Mouse (Mus musculus) adipocyte (in vitro differentiated cells): ENCODE measurements around the gene B9d2.
A peak's percentile ranks its signal among the peaks of the same experiment; 100 is the strongest.

Source experiments
- DNase-seq: peaks from one replicate; pipeline ENCODE4 v3.0.0-alpha.2; 2016; ENCODE audit warnings: low spot score

Gene B9d2

DNA sequence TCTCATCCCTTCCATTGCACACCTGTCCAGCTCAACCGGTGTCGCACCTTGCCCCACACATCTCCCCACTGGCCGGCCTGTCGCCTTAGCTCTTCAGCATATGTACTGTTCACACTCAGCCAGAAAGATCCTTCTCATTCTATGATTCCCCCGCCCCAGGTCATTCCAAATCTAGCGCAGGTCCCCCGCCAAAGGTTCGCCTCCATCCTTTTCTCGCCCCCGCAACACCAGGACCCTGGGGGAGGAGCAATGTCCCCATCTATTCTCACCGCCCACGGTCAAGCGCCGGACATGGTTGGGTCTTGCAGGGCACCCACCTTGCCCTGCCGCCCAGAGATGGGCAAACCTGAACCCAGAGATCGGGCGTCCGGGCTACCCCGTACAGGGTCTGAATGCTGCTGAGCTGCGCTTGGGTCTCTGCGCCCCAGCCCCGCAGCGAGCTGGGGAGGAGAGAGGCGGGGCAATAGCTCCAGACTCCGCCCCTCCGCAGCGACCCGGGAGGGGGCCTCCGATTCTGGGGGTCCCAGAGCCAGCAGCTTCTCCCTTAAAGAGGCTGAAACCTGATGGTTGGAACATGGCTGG is 5.8 kb upstream of the B9d2 start, which contains the start of gene Tmem91:
TSS of gene Tmem91 (minus strand) at position 448 of the 582 bp plus-strand sequence.
- no peak for DNase-seq

DNA sequence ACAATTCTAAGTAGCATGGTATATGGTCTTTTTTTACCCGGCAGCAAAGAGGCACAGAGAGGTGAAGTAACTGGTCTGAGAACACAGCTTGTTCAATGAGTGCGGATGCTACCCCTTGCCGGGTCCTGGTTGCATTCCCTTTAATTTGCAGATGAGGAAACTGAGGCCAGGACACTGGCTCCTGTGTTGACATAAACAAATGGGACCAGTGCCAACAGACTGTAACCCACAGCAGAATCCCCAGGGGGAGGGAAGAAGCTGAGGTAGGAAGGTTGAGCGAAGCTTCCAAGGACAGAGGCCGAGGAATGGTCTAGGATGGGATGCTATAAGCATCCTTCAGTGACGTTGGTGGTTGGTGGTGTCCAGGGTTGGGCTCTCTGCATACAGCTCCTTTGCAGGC is 5.2 kb upstream of the B9d2 start:
- DNase-seq = no peak

DNA sequence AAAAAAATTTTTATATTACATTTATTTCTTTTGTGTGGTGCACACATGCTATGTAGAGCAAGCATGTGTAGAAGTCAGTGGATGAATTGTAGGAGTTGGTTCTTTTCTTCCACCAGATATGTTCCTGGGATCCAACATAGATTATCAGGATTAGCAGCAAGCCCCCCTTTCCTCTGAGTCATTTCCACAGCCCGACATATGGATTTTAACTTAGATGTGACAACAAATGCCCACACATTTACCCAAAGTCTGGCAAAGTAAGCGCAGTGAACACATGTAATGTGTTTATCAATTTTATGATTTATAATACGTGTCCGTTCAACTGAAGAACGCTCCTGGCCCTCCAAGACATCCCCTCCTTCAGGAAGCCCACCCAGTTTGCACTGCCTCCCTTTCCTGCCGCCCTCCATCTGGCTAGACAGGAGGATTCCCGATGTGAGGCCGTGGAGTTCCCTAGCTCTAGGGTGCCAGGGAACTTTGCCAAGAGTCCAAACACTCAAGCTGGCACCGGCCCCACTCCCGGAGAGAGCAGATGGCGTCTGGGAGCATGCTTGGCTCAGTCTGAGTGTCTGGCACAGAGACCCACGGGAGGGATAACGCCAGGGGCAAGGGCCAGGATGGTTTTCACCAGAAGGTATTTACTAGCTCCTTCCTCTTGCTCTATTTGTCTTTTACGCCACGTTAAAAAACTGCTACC is 4.3 kb upstream of the B9d2 start:
- peak; percentile 89 for DNase-seq

DNA sequence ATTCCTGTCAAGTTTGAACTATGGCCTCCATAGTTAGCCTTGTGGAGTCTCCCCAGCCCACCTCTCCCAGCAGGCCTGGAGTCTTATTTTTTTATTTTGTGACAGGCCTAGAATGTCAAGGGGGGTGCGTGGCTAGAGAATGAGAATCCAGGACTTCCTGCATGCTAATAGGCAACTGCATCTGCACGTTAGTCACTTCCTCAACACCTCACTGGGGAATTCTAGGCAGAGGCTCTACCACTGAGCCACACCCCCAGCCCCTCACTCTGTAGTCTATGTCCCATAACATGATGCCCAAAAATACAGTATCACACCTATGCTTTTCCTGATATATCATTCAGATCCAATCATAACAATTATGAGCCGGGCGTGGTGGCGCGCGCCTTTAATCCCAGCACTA is 3.6 kb upstream of the B9d2 start:
- no peak for DNase-seq

DNA sequence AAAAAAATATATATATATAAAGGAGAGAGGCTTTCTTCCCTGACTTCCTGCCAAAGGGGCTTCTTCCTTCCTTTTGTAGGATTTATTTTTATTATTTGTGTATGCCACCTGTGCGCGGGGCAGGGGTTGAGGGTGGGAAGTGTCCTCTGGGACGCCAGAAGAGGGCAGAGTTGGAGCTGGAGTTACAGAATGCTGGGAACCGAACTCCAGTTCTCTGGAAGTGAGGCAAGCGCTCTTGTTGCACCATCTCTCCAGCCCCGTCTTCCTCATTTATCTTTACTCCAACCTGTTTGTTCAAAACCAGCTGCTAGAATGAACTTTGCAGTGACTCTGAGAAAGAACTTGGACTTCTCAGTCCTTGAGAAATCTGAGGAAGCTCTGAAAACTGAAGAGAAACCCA is 609 bp upstream of the B9d2 start:
- DNase-seq = peak; percentile 47

DNA sequence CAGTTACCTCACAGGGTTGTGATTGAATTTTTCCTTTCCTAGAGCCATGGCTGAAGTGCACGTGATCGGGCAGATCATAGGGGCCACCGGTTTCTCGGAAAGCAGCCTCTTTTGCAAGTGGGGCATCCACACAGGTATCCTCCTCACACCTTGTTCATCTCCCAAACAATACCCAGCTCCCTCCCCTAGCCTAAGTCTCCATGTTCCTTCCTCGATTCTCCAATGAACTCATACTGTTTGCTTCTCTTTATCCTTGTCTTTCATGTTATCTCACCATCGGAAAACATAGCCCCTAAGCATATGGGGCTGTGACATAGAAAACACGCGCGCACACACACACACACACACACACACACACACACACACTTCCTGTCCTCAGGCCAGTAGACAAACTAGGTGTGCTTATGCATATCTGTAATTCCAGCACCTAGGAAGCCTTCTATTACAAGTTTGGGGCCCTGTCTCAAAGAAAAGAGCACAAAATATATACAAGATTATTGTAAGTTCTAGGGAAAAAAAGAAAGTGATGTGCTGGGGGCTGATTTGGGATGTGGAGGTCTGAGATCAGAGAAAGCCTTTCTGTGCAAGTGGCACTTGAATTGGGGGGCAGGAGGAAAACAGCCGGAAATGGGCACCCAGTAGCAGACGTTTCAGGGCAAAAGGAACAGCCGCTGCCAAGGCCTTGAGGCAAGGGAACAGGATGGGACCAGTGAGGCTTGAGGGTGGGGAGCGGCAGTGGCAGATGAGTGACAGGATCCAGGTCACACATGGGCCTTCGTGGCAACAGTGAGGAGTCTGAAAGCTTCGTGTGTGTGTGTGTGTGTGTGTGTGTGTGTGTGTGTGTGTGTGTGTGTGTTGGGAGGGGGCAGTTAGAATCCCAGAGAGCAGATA is 1.0 kb downstream of the B9d2 start:
- no peak for DNase-seq

DNA sequence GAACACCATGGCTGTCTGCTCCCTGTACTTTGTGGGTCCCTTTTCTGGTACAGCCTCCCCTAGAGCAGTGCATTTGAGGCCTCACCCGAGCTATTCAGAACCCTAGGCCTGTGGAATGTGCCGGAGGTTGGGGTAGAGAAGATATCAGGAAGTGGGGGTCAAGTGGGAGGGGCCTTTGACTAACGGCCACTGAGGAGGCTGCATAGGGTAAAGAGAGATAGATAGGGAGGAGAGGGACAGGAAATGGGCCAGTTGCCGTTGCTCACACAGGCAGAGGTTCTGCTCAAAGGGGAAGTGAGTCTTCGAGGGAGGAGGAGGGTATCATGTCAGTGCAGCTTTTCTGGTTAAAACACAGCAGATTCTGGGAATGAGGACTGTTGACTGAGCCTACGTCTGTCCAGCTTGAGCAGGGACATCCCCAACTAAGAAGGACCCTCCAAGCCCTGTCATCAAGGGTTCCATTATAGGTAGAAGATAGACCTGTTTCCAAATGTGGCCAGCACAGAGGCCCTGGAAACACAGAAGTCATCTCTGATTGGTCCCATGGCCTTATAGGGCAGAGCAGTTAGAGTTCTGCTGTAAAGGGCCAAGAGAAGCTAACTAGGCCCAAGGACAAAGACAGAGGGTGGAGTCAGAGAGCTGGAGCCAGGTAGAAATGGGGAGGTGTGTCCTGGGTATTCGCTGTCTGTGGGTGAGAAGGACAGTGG is 3.0 kb downstream of the B9d2 start:
- DNase-seq = no peak

DNA sequence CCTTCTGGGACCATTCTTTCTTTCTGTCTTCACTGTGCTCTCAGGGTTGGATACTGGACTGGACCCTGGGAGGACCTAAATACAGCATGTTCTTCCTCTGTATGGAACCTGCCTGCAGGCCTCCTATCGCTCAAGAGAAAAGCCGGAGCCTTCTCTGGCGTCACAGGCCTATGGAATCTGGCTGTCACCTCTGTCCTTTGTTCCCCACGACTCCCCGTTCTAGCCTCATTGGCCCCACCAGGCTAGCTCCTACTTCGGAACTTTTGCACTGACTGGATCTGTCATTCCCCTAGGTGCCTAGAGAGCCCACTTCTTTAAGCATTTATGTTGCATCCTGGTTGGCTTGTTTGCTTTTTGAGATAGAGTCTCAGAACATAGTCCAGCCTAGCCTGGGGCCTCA is 4.1 kb downstream of the B9d2 start:
- DNase-seq = no peak

DNA sequence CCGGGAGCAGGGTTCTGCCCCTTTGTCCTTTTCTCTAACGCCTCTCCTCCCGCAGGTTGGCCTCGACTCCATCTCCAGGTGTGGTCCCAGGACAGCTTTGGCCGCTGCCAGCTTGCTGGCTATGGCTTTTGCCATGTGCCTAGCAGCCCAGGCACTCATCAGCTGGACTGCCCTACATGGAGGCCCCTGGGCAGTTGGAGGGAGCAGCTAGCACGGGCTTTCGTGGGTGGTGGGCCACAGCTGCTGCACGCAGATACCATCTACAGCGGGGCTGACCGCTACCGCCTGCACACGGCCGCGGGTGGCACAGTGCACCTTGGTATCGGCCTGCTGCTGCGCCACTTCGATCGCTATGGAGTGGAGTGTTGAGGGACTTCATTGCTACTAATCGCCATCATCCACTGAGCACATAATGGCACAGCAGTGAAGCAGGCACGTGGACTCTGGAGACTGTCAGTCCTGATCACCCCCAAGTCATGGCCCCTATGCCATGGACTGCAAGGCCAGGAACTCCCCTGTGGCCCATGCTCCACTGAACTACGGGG is 5.4 kb downstream of the B9d2 start:
- DNase-seq = no peak

DNA sequence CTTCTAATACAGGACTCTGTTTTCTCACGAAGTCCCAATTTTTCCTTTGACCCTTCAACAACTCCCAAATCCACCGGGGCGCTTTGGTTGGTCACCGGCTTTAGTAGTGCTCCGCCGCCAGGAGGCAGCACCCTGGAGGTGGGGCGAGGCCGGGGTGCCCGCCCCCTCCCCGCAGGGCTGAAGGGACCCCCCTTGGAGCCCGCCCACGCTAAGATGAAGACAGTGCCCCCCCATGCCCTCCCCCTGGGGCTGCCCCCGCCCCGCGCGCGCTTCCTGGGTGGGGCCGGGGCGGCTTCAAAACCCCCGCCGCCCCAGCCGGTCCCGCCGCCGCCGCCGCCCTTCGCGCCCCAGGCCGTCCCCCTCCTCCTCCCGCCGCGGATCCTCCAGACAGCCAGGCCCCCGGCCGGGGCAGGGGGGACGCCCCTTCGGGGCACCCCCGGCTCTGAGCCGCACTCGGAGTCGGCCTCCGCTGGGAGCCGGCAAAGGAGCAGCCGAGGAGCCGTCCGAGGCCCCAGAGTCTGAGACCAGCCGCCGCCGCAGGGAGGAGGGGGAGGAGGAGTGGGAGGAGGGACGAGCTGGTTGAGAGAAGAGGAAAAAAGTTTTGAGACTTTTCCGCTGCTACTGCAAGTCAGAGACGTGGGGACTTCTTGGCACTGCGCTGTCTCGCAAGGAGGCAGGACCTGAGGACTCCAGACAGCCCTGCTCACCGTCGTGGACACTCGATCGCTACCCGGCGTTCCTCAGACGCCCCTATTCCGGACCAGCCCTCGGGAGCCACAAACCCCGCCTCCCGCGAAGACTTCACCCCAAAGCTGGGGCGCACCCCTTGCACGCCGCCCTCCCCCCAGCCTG is 6.3 kb downstream of the B9d2 start, which contains the start of gene Tgfb1:
TSS of gene Tgfb1 (plus strand) at position 323 of the 852 bp plus-strand sequence.
- DNase-seq = peak; percentile 64

DNA sequence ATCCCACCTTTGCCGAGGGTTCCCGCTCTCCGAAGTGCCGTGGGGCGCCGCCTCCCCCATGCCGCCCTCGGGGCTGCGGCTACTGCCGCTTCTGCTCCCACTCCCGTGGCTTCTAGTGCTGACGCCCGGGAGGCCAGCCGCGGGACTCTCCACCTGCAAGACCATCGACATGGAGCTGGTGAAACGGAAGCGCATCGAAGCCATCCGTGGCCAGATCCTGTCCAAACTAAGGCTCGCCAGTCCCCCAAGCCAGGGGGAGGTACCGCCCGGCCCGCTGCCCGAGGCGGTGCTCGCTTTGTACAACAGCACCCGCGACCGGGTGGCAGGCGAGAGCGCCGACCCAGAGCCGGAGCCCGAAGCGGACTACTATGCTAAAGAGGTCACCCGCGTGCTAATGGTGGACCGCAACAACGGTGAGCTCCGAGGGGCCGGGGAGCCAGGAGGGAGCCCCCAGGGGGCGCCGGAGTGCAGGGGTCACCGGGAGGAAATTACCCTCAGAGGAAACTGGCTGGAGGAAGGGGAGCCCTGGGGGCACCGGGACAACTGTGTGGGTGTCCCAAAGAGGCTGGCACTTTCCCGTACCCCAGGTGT is 7.3 kb downstream of the B9d2 start:
- peak; percentile 14 for DNase-seq

DNA sequence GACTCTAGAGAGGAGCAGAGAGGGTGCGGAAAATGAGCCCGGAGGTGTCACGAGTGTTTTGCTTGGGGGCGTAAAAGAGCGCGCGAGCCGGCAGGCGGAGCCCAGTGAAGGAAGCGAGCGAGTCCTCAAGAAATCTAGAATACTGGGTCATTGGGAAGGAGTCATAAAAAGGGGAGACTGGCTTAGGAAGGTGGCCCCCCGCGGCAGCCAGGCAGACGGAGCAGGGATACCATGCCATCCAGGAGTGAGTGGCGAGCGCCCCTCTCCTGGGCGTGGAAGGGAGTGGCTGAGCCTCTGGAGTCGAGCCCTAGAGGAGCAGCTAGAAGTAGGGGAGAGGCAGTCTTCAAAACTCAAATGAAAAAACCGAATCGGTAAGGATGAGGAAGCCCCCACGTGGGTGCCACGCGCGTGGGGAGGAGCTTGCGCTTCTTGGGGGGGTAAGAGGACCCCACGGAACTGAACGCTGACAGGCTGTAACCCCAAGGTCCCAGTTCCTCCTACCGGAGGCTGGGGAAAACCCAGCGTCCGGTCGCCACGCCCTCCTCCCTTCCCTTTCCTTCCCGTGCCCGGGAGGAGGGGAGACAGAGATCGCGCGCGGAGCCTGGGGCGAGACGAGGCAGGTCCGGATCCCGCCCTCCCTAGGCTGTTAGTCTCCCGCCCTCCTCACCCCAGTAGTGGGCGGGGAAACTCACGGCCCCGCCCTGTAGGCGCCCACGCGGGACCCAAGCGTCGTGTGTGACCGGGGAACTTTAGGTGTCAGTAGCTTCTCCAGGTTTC is 8.4 kb downstream of the B9d2 start:
- DNase-seq = peak; percentile 71

DNA sequence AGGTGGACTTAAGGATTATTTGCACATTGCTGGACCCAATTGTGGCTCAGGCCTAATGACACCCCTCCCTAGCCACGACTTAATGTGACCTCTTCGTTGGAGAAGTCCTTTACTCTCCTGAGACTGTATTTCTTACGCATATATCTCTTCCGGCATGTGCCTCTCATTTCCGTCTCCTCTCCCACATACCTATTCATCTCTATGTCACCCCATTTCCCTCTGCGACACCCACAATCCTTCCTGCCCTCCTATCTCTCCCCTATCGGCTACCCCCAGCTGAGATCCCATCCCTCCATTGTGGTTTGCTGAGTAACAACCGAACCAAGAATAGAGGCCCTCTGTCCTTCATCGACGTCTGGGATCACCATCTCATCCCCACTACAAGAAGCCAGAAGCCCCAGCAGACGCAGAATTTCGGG is 9.0 kb downstream of the B9d2 start:
- DNase-seq = no peak

DNA sequence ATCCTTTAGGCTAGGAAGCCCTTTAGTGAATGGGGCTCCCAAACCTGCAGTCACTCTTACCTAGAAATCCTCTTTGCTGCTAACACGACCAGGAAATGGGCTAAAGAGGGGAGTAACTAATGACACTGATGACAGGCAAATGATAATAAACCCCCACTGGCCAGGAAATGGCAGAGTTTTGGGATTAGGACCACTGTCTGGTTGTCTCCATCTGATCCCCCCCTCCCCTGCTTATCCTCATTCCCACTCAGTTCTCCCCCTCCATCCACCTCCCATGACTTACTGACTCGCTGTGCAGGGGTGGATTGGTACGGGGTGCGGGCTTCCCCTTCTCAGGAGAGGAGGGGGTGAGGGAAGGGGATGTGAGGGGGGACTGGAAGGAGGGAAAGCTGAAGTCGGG is 9.5 kb downstream of the B9d2 start:
- no peak for DNase-seq

DNA sequence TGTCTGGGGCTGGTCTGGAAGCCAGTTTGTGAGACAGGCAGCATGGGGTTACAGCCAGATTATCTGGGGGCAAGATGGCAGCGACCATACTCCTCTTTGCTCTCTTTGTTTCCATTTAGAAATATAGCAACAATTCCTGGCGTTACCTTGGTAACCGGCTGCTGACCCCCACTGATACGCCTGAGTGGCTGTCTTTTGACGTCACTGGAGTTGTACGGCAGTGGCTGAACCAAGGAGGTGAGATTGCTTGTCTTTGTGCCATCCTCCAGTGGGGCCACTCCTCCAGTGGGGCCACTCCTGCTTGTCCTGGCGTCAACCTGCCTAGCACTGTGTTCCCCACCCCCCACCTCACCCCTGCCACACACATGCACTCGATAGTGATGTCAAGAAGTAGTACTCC is 13.5 kb downstream of the B9d2 start:
- no peak for DNase-seq

DNA sequence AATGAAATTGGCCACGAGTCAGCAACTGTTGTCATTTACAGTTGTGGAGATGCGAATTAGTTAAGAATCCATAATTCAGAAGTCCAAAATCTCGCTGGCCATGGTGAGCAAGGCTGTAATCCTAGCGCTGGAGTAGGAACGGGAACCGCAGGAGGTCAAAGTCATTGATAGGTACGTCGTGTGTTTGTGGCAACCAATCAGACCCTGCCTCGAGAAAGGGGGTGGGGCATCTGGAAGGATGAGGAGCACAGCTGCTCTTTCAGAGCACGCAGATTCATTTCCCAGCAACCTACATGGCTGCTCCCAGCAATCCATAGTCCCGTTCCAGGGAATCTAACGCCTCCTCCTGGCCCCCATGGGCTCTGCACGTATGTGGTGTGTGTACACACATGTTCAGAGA is 19.3 kb downstream of the B9d2 start:
- DNase-seq = no peak

DNA sequence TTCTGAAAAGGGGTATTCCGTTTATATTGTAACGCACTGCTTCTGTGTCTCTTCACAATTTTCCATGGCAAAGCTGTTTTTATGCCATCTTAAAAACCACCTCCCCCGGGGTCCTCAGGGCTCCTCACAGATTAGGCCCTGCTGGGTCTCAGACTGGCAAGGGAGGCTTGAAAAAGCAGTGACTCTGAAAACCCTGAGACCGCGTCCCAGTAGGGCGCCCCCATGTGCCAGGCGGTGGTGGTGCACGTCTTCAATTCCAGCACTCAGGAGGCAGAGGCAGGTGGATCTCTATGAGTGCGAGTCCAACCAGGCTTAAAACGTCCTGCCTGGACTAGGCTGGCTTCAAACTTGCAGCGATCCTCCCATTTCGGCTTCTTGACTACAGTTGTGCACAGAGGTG is 20.2 kb downstream of the B9d2 start:
- DNase-seq = no peak

DNA sequence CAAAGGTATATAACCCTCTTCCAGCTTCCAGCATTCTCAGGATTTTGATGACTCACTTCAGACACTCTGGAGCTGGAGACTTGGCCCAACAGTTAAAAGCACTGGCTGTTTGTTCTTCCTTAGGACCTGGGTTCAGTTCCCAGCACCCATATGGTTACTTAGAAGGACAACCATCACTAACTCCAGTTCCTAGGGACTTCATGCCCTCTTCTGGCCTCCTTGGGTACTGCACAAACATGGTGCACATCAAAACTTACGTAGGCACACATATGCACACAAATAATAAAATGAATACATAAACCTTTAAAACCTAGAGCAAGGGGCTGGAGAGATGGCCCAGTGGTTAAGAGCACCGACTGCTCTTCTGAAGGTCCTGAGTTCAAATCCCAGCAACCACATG is 21.8 kb downstream of the B9d2 start:
- DNase-seq = no peak

DNA sequence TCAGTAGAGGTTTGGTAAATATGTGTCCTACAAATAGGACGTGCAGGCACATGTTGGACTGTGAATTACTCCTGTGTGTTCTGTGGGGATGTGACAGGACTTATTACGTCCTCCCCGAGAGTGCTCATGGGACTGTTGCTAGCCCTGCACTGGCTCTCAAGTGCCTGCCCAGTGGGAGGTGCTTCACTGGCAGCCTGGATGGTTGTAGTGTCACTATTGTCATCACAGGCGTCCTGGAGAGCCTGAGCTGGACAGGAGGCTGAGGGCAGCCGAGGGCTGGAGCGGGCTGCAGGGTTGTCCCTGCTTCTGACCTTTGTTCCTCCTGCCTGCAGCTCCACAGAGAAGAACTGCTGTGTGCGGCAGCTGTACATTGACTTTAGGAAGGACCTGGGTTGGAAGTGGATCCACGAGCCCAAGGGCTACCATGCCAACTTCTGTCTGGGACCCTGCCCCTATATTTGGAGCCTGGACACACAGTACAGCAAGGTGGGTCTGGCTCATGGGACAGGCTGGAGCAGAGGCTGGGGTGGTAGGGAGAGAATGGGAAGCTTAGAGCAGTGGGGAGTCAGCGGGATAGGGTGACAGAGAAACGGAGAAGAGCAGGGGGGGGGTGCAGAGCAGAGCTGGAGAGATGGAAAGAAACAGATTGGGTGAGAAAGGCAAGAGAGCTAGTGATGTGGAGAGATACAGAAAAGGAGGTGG is 23.4 kb downstream of the B9d2 start:
- peak; percentile 46 for DNase-seq
